Mouse (Mus musculus): ENCODE results near the gene Ky.

The Ky gene

GRCm38 (mm10) chr9:102549211-102549610 is 43.7 kb downstream of the Ky start:
- no peak for DNase-seq (ENCODE audit: low spot score in 2 of 2)

- no peak for DNase-seq (ENCODE audit: low spot score in 2 of 2)
Measured at GRCm38 (mm10) chr9:102551771-102552170, 46.2 kb downstream of the Ky start.

GRCm38 (mm10) chr9:102553781-102554180 is 48.2 kb downstream of the Ky start:
- DNase-seq (ENCODE audit: low spot score in 2 of 2), result no peak

- DNase-seq (ENCODE audit: low spot score in 2 of 2), result no peak
Measured at GRCm38 (mm10) chr9:102558463-102558862, 52.9 kb downstream of the Ky start.

GRCm38 (mm10) chr9:102572888-102573287 is 67.3 kb downstream of the Ky start:
- no peak for DNase-seq (ENCODE audit: low spot score in 2 of 2)

GRCm38 (mm10) chr9:102577480-102577879 is 71.9 kb downstream of the Ky start:
- no peak for DNase-seq (ENCODE audit: low spot score in 2 of 2)

- DNase-seq (ENCODE audit: low spot score in 2 of 2), result no peak
Measured at GRCm38 (mm10) chr9:102581921-102582469, 76.4 kb downstream of the Ky start.

GRCm38 (mm10) chr9:102587347-102587746 is 81.8 kb downstream of the Ky start:
- DNase-seq (ENCODE audit: low spot score in 2 of 2), result no peak

- DNase-seq (ENCODE audit: low spot score in 2 of 2), result no peak
Measured at GRCm38 (mm10) chr9:102594667-102595393, 89.3 kb downstream of the Ky start.

Measured in spleen, postnatal 4 days (tissue).